In the genomic region with DNA sequence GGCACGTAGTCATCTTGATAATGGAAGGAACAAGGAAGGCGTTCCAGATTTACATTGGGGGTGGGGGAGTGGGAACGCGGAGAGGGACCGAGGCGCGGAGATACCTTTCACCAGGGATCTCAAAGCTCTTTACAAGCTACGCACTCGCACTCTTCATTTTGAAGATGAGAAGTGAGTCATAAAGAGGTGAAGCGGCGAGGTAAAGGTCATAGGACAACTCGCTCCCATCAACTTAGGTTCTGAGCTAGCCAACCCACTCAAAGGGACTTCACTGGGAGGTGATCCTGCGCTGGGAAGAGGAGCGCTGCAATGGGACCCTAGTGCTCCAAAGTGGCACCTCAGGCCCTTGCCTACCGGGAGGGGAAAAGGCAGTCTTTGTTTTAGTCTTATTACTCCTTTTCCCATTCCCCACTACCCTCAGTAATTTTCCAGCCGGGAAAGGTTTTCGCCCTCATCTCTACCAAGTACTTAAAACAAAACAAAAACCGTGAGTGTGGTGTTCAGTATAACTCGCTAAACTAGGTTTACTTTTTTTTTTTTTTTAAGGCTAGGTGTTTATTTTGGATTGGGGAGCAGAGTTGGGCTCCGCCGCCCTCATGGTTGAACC, we compare ENCODE assay signal across 8 mouse cellular contexts. TPM values are rescaled to one million over a fixed set of nuclear protein-coding genes. Genes with fewer than 3 reads are reported as not detected.
DNase-seq lines count a peak whose midpoint lies in the region; ATAC-seq and TF ChIP-seq lines count a peak whose summit lies in the region.

No protein-coding gene starts in this region.

- peaks cover 17% of the 10 kb centered on the region for H3K27me3 ChIP-seq in kidney, embryonic 15.5 days
- H3K27me3 ChIP-seq in heart, postnatal 0 days (ENCODE audit: control insufficient read depth, insufficient read depth, low read length), result 0 out of 2 replicates have a peak, but pooled peaks cover 6% of the 10 kb centered on the region
- peaks cover 71% of the 10 kb centered on the region for H3K27me3 ChIP-seq in liver, postnatal 0 days (ENCODE audit: insufficient read depth, low read length)

- no peak for TF ChIP-seq POLR2A in cortical plate, adult 2 months (IDR thresholded peaks at IDR 0.05; ENCODE audit: extremely low read depth, insufficient read depth, low read length)

- WGBS in kidney, embryonic 15.5 days, result under 1% methylated on average over 21 of the region's 21 CpGs
- 2% methylated on average over 21 of the region's 21 CpGs for WGBS in heart, postnatal 0 days
- WGBS in liver, postnatal 0 days (ENCODE audit: insufficient replicate concordance), result 1% methylated on average over 21 of the region's 21 CpGs

- no peaks in the 10 kb centered on the region for H3K9me3 ChIP-seq in kidney, embryonic 15.5 days (replicated peaks)
- no peaks in the 10 kb centered on the region for H3K9me3 ChIP-seq in heart, postnatal 0 days (replicated peaks; ENCODE audit: control insufficient read depth, low read length)
- no peaks in the 10 kb centered on the region for H3K9me3 ChIP-seq in liver, postnatal 0 days (ENCODE audit: low read length)

- peak overlapping the region; percentile 59 for H3K9ac ChIP-seq in kidney, embryonic 15.5 days
- peak overlapping the region; percentile 76 for H3K9ac ChIP-seq in heart, postnatal 0 days (replicated peaks; ENCODE audit: low read depth, low read length)
- H3K9ac ChIP-seq in liver, postnatal 0 days (replicated peaks), result peak overlapping the region; percentile 36; the same call in 1 of the 2 replicates

- no peak for TF ChIP-seq EP300 in heart, postnatal 0 days (IDR thresholded peaks at IDR 0.05; ENCODE audit: low read depth)
- TF ChIP-seq EP300 in liver, postnatal 0 days (IDR thresholded peaks at IDR 0.05; ENCODE audit: low read depth), result no peak

- H3K27ac ChIP-seq in kidney, embryonic 15.5 days, result peak overlapping the region; percentile 92
- H3K27ac ChIP-seq in cortical plate, adult 2 months (ENCODE audit: insufficient read depth, low read length), result peak overlapping the region; percentile 30
- peak overlapping the region; percentile 93 for H3K27ac ChIP-seq in heart, postnatal 0 days (ENCODE audit: low read depth)
- peak overlapping the region; percentile 29 for H3K27ac ChIP-seq in liver, postnatal 0 days (ENCODE audit: low read depth)

- no peak for DNase-seq in kidney, adult 9 months
- peak; percentile 53 for DNase-seq in heart, postnatal 0 days (ENCODE audit: low spot score)
- DNase-seq in liver, postnatal 0 days, result no peak
- DNase-seq in cerebellum, postnatal 25 days, result no peak
- no peak for DNase-seq in thymus, adult 18-20 months

- no peak for TF ChIP-seq CTCF in cortical plate, adult 2 months (IDR thresholded peaks at IDR 0.05; ENCODE audit: extremely low read depth, insufficient read depth, low read length)
- TF ChIP-seq CTCF in heart, postnatal 0 days (IDR thresholded peaks at IDR 0.05; ENCODE audit: low read depth), result no peak
- no peak for TF ChIP-seq CTCF in liver, postnatal 0 days (IDR thresholded peaks at IDR 0.05; ENCODE audit: low read depth)

- no peak for ATAC-seq in kidney, embryonic 15.5 days (replicated peaks; ENCODE audit: low FRiP score)
- ATAC-seq in heart, postnatal 0 days (ENCODE audit: insufficient read depth, low read depth), result peak; percentile 1; the same call in 1 of the 2 replicates
- no peak for ATAC-seq in liver, postnatal 0 days
- ATAC-seq in cerebellum, adult (ENCODE audit: insufficient number of reproducible peaks, low FRiP score, low TSS enrichment), result no peak

- no peaks in the 10 kb centered on the region for H3K36me3 ChIP-seq in kidney, embryonic 15.5 days
- H3K36me3 ChIP-seq in heart, postnatal 0 days (replicated peaks; ENCODE audit: control insufficient read depth, insufficient read depth, low read length), result no peaks in the 10 kb centered on the region
- no peaks in the 10 kb centered on the region for H3K36me3 ChIP-seq in liver, postnatal 0 days (replicated peaks; ENCODE audit: insufficient read depth, low read length)

- H3K4me3 ChIP-seq in kidney, embryonic 15.5 days (replicated peaks), result peak overlapping the region; percentile 66
- H3K4me3 ChIP-seq in cortical plate, adult 2 months (ENCODE audit: insufficient read depth, low read length), result peak overlapping the region; percentile 76
- peak overlapping the region; percentile 69 for H3K4me3 ChIP-seq in heart, postnatal 0 days (ENCODE audit: low read depth, low read length)
- H3K4me3 ChIP-seq in liver, postnatal 0 days (ENCODE audit: low read depth, low read length), result peak overlapping the region; percentile 56

- peaks cover 30% of the 10 kb centered on the region for H3K4me1 ChIP-seq in kidney, embryonic 15.5 days
- H3K4me1 ChIP-seq in cortical plate, adult 2 months (ENCODE audit: control insufficient read depth, insufficient read depth, low read length), result peaks cover 2% of the 10 kb centered on the region; the same call in 1 of the 2 replicates
- 0 out of 2 replicates have a peak, but pooled peaks cover 8% of the 10 kb centered on the region for H3K4me1 ChIP-seq in heart, postnatal 0 days (ENCODE audit: control insufficient read depth, insufficient read depth)
- peaks cover 24% of the 10 kb centered on the region for H3K4me1 ChIP-seq in liver, postnatal 0 days (ENCODE audit: insufficient read depth)

- peak overlapping the region; percentile 94 for H3K4me2 ChIP-seq in kidney, embryonic 15.5 days
- H3K4me2 ChIP-seq in heart, postnatal 0 days (ENCODE audit: low read depth, low read length), result peak overlapping the region; percentile 87
- H3K4me2 ChIP-seq in liver, postnatal 0 days (ENCODE audit: low read depth, low read length), result peak overlapping the region; percentile 86

RNA-seq across cellular contexts. Expression of a gene that starts 1.0 kb away (rescaled TPM):
- 5.4 TPM in 2 replicates for polyA plus RNA-seq in kidney, embryonic 15.5 days (2015; fragmentation: Nextera tagmentation; extraction: Ambion mirVana)
- 4.2 and 4.3 TPM in 2 replicates for polyA plus RNA-seq in cortical plate, adult 2 months (2012; rRNA removed)
- total RNA-seq in heart, postnatal 0 days (2014; rRNA removed; ENCODE audit: low replicate concordance), result 17.9 and 24.6 TPM in 2 replicates
- 6.2 and 6.5 TPM in 2 replicates for polyA plus RNA-seq in heart, postnatal 0 days (2015; fragmentation: Nextera tagmentation; extraction: Ambion mirVana)
- 1.1 and 1.4 TPM in 2 replicates for polyA plus RNA-seq in liver, postnatal 0 days (2015; fragmentation: Nextera tagmentation; extraction: Ambion mirVana)

Comparison
In these comparisons a context has a peak if more than half of its experiments do, and no peak if none do; other contexts are left out.
1. H3K27ac ChIP-seq: peak in every context shown above with its lines; median percentile 93 in heart, postnatal 0 days; 92 in kidney, embryonic 15.5 days; 30 in cortical plate, adult 2 months; 29 in liver, postnatal 0 days.